In the genomic region with DNA sequence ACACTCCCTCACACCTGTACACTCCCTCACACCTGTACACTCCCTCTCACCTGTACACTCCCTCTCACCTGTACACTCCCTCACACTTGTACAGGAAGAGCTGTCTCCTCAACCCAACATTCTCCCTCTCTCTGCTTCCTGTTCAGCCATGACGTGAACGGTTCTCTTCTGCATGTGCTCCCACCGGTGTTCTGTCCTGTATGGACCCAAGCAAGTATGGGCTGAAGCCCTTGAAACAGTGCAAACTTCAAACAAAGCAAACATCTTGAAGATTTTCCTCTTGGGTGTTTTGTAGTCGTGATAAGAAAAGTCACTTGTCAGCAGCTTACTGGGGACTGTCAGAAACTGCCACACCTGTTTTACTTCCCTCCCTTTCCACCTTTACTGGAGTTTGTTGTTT, we compare ENCODE assay signal across 25 mouse cellular contexts.
"Had no signal": no experiment of that assay in that cellular context is flagged by ENCODE, and none has a peak within 500 bp of the region (broad histone marks: within the 10 kb centered on the region; RNA-seq: fewer than 3 reads in every experiment).

No protein-coding gene starts in this region.

- H3K36me3 ChIP-seq: heart, embryonic 13.5 days; heart, embryonic 15.5 days; hindbrain, embryonic 13.5 days; hindbrain, embryonic 15.5 days; kidney, embryonic 15.5 days; limb, embryonic 10.5 days; limb, embryonic 12.5 days had no signal

- H3K4me3 ChIP-seq: heart, adult 2 months; heart, embryonic 13.5 days; heart, embryonic 15.5 days; hindbrain, embryonic 13.5 days; hindbrain, embryonic 15.5 days; kidney, embryonic 15.5 days; layer of hippocampus, adult 2 months; left cerebral cortex, adult 2 months; limb, embryonic 10.5 days; limb, embryonic 12.5 days had no signal

- H3K27ac ChIP-seq: heart, adult 2 months; heart, embryonic 13.5 days; heart, embryonic 15.5 days; hindbrain, embryonic 13.5 days; hindbrain, embryonic 15.5 days; hindbrain, postnatal 0 days; kidney, embryonic 15.5 days; kidney, postnatal 0 days; layer of hippocampus, adult 2 months; left cerebral cortex, adult 2 months; limb, embryonic 10.5 days; limb, embryonic 12.5 days had no signal

- H3K9ac ChIP-seq: heart, embryonic 13.5 days; heart, embryonic 15.5 days; hindbrain, embryonic 13.5 days; hindbrain, embryonic 15.5 days; kidney, embryonic 15.5 days; limb, embryonic 12.5 days had no signal

- DNase-seq: gastrocnemius, postnatal 14 days; gastrocnemius, postnatal 36 days; heart, adult 11 months; heart, adult 2 months; heart, postnatal 14 days; heart, postnatal 36 days; kidney, adult 11 months; kidney, adult 2 months; kidney, adult 9 months; kidney, postnatal 25 days; kidney, postnatal 4 days; liver had no signal

- ATAC-seq: hindbrain, postnatal 0 days; intestine, embryonic 16.5 days had no signal

- H3K27me3 ChIP-seq: hindbrain, embryonic 13.5 days; hindbrain, embryonic 15.5 days; kidney, embryonic 15.5 days; limb, embryonic 12.5 days had no signal

- H3K9me3 ChIP-seq: heart, embryonic 13.5 days; heart, embryonic 15.5 days; hindbrain, embryonic 13.5 days; hindbrain, embryonic 15.5 days; kidney, embryonic 15.5 days; limb, embryonic 10.5 days; limb, embryonic 12.5 days had no signal

- H3K4me1 ChIP-seq: heart, embryonic 13.5 days; heart, embryonic 15.5 days; hindbrain, embryonic 15.5 days had no signal

- H3K4me2 ChIP-seq: heart, embryonic 11.5 days; heart, embryonic 13.5 days; heart, embryonic 15.5 days; hindbrain, embryonic 13.5 days; hindbrain, embryonic 15.5 days; kidney, embryonic 15.5 days; limb, embryonic 12.5 days had no signal
